Mouse (Mus musculus) neural tube, embryonic 14.5 days (tissue): ENCODE results near the gene Card9. TPM values are rescaled to one million over a fixed set of nuclear protein-coding genes. Genes with fewer than 3 reads are reported as not detected.

Experiments
- ATAC-seq: fragments of 200-750 bp; cut with Nextera tagmentation; 2 replicates; pipeline ENCODE4 v1.8.0; 2017; ENCODE audit warnings: low read depth, mild to moderate bottlenecking, moderate TSS enrichment, moderate library complexity
- H3K27ac ChIP-seq: fragments of 300-500 bp; sonication (generic); 2 replicates; pipeline ENCODE4 v1.5.1; 2014; ENCODE audit warnings: low read depth, mild to moderate bottlenecking, control low read depth, low read length, moderate library complexity, mixed read lengths
- H3K27me3 ChIP-seq: fragments of 300-500 bp; sonication (generic); 2 replicates; pipeline ENCODE4 v1.6.1; 2014; ENCODE audit warnings: low read length; ENCODE audit not compliant: control insufficient read depth, insufficient read depth
- H3K36me3 ChIP-seq: fragments of 300-500 bp; sonication (generic); 2 replicates; pipeline ENCODE4 v1.6.1; 2014; ENCODE audit warnings: low read length, mixed read lengths; ENCODE audit not compliant: control insufficient read depth, insufficient read depth
- H3K4me1 ChIP-seq: fragments of 300-500 bp; sonication (generic); 2 replicates; pipeline ENCODE4 v1.6.1; 2014; ENCODE audit warnings: low read length; ENCODE audit not compliant: control insufficient read depth, insufficient read depth
- H3K4me2 ChIP-seq: fragments of 300-500 bp; sonication (generic); 2 replicates; pipeline ENCODE4 v1.6.1; 2014; ENCODE audit warnings: mild to moderate bottlenecking, low read depth, low read length, control low read depth
- H3K4me3 ChIP-seq: fragments of 300-500 bp; sonication (generic); 2 replicates; pipeline ENCODE4 v1.5.1; 2014; ENCODE audit warnings: low read depth, low read length, control low read depth, mixed read lengths
- H3K9ac ChIP-seq: fragments of 300-500 bp; sonication (generic); replicated peaks from 2 replicates; pipeline ENCODE4 v1.6.1; 2014; ENCODE audit warnings: low read depth, mild to moderate bottlenecking, control low read depth, low read length, mixed read lengths
- H3K9me3 ChIP-seq: fragments of 300-500 bp; sonication (generic); 2 replicates; pipeline ENCODE4 v1.6.1; 2016; ENCODE audit warnings: low read length; ENCODE audit not compliant: control insufficient read depth
- WGBS: fragments of 180-500 bp; shearing (Covaris S2); extraction: QIAGEN DNeasy Blood & Tissue Kit; methylation state at CpG from one replicate; pipeline ENCODE4 v1.1.7; 2014; 5-methylcytosine and 5-hydroxymethylcytosine counted together
- polyA plus RNA-seq: library from polyadenylated mRNA; unstranded; fragments of >200 nt; fragmentation: Nextera tagmentation; extraction: Ambion mirVana; gene quantifications from 2 replicates; pipeline ENCODE4 v1.2.1, GENCODE M21; 2014

The Card9 gene
- polyA plus RNA-seq, 1 experiment from 2014 or later = 1.5 TPM

DNA sequence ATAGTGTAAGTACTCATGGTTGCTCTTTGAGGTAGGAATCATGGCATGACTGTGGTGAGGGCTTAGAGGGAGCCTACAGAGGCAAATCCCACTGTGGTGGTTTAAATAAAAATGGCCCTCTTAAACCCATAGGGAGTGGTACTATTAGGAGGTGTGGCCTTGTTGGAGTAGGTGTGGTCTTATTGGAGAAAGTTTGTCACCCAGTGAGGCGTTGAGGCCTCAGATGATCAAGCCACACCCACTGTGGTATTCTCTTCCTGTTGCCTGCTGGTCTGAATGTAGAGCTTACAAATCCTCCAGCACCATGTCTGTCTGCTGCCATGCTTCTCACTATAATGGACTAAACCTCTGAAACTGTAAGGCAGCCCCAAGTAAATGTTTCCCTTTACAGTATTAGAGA is 56.0 kb downstream of the Card9 start:
- Histone ChIP-seq H3K4me3 (no peak overlapping the region), H3K36me3 (no peaks in the 10 kb centered on the region), H3K27ac (no peak overlapping the region), H3K9me3 (no peaks in the 10 kb centered on the region), H3K4me1 (peaks cover 7% of the 10 kb centered on the region; the same call in 1 of the 2 replicates), H3K27me3 (no peaks in the 10 kb centered on the region), H3K4me2 (no peak overlapping the region), H3K9ac (no peak overlapping the region)
- 74% methylated on average over 1 of the region's 1 CpGs for WGBS
- ATAC-seq = no peak

Other genes starting within 250 kb of the Card9 start
- 14.5 and 18.3 TPM in 2 replicates for gene Nacc2, start 237.7 kb downstream of the Card9 start, polyA plus RNA-seq
- 9.1 and 10.1 TPM in 2 replicates for gene Lhx3, start 152.6 kb downstream of the Card9 start, polyA plus RNA-seq
- gene Qsox2, start 123.4 kb downstream of the Card9 start, polyA plus RNA-seq = 16.1 and 17.3 TPM in 2 replicates
- gene Ccdc187, start 66.4 kb downstream of the Card9 start, polyA plus RNA-seq = 0.08 TPM in 1 of 2 replicates, not detected in the other
- 92.0 and 94.8 TPM in 2 replicates for gene Gpsm1, start 45.4 kb downstream of the Card9 start, polyA plus RNA-seq
- gene Dnlz, start 8.8 kb downstream of the Card9 start, polyA plus RNA-seq = 26.6 and 31.0 TPM in 2 replicates
- gene Snapc4, start 19.7 kb upstream of the Card9 start, polyA plus RNA-seq = 30.9 and 32.4 TPM in 2 replicates
- gene Entr1, start 28.4 kb upstream of the Card9 start, polyA plus RNA-seq = 147 and 152 TPM in 2 replicates
- gene Pmpca, start 28.4 kb upstream of the Card9 start, polyA plus RNA-seq = 76.4 and 92.1 TPM in 2 replicates
- gene Inpp5e, start 48.3 kb upstream of the Card9 start, polyA plus RNA-seq = 21.3 and 24.4 TPM in 2 replicates
- gene Sec16a, start 84.3 kb upstream of the Card9 start, polyA plus RNA-seq = 27.2 and 35.2 TPM in 2 replicates
- 20.8 and 26.6 TPM in 2 replicates for gene Notch1, start 155.7 kb upstream of the Card9 start, polyA plus RNA-seq
- 37.4 and 64.3 TPM in 2 replicates for gene Egfl7, start 219.1 kb upstream of the Card9 start, polyA plus RNA-seq
- not detected in 2 replicates for gene Gm20532, start 225.7 kb upstream of the Card9 start, polyA plus RNA-seq
- 2.7 and 4.1 TPM in 2 replicates for gene Agpat2, start 243.5 kb upstream of the Card9 start, polyA plus RNA-seq